Mouse (Mus musculus) forebrain, postnatal 0 days (tissue): ENCODE measurements at regions not wholly inside any gene's neighbourhood (a gene's known extent, or its start where the extent isn't known, plus 50 kb on each side); places are given as distances from the start of the nearest gene placed in this dataset.

Experiments
- ATAC-seq: fragments of 200-750 bp; cut with Nextera tagmentation; 2 replicates; pipeline ENCODE4 v1.8.0; 2017; ENCODE audit warnings: mild to moderate bottlenecking, moderate library complexity
- DNase-seq: peaks from one replicate; pipeline ENCODE4 v3.0.0-alpha.2; 2015
- H3K27ac ChIP-seq: fragments of 300-500 bp; sonication (generic); 2 replicates; pipeline ENCODE4 v1.5.1; 2014; ENCODE audit warnings: low read depth, mild to moderate bottlenecking, antibody characterized with exemption, low read length, moderate library complexity, mixed read lengths
- H3K27me3 ChIP-seq: fragments of 300-500 bp; sonication (generic); 2 replicates; pipeline ENCODE4 v1.6.1; 2014; ENCODE audit warnings: mild to moderate bottlenecking, low read length, mixed read lengths; ENCODE audit not compliant: insufficient read depth
- H3K36me3 ChIP-seq: fragments of 300-500 bp; sonication (generic); 2 replicates; pipeline ENCODE4 v1.6.1; 2014; ENCODE audit warnings: mild to moderate bottlenecking, moderate library complexity; ENCODE audit not compliant: insufficient read depth
- H3K4me1 ChIP-seq: fragments of 300-500 bp; sonication (generic); 2 replicates; pipeline ENCODE4 v1.6.1; 2014; ENCODE audit warnings: antibody characterized with exemption; ENCODE audit not compliant: insufficient read depth
- H3K4me2 ChIP-seq: fragments of 300-500 bp; sonication (generic); 2 replicates; pipeline ENCODE4 v1.6.1; 2014; ENCODE audit warnings: low read depth, mild to moderate bottlenecking, moderate library complexity
- H3K4me3 ChIP-seq: fragments of 300-500 bp; sonication (generic); 2 replicates; pipeline ENCODE4 v1.5.1; 2014; ENCODE audit warnings: low read depth, low read length, mixed read lengths
- H3K9ac ChIP-seq: fragments of 300-500 bp; sonication (generic); 2 replicates; pipeline ENCODE4 v1.6.1; 2014; ENCODE audit warnings: mild to moderate bottlenecking
- H3K9me3 ChIP-seq: fragments of 300-500 bp; sonication (generic); 2 replicates; pipeline ENCODE4 v1.6.1; 2016; ENCODE audit warnings: low read length
- CTCF ChIP-seq: sonication (generic); IDR thresholded peaks from 2 replicates; pipeline ENCODE4 v1.5.1; 2016; ENCODE audit warnings: antibody characterized with exemption, control low read depth, low read depth
- WGBS: fragments of 180-500 bp; shearing (Covaris S2); extraction: QIAGEN DNeasy Blood & Tissue Kit; methylation state at CpG from one replicate; pipeline ENCODE4 v1.1.7; 2014; 5-methylcytosine and 5-hydroxymethylcytosine counted together

- Histone ChIP-seq H3K9me3 (no peaks in the 10 kb centered on the region), H3K36me3 (no peaks in the 10 kb centered on the region), H3K27ac (no peak overlapping the region), H3K27me3 (no peaks in the 10 kb centered on the region), H3K4me2 (no peak overlapping the region), H3K4me1 (0 out of 2 replicates have a peak, but pooled peaks cover 3% of the 10 kb centered on the region), H3K9ac (no peak overlapping the region), H3K4me3 (no peak overlapping the region)
- 42% methylated on average over 6 of the region's 6 CpGs for WGBS
- ATAC-seq, result 0 out of 2 replicates have a peak, but pooled peaks have one; percentile 16
- DNase-seq, result no peak
- TF ChIP-seq CTCF, result no peak
These were observed 58.8 kb upstream of the Atl2 start for GRCm38 (mm10) chr17:79954624-79955244.

GRCm38 (mm10) chr17:79948591-79949475 is 52.9 kb upstream of the Atl2 start:
- peak overlapping the region; percentile 17 for H3K4me2 ChIP-seq
- 31% methylated on average over 11 of the region's 11 CpGs for WGBS
- peak; percentile 77 for ATAC-seq

More at GRCm38 (mm10) chr17:79948591-79949475, 52.9 kb upstream of the Atl2 start:
- peak; percentile 83 for DNase-seq
- Histone ChIP-seq H3K27ac (peak overlapping the region; percentile 80), H3K4me3 (no peak overlapping the region), H3K36me3 (no peaks in the 10 kb centered on the region), H3K9ac (no peak overlapping the region), H3K27me3 (no peaks in the 10 kb centered on the region), H3K9me3 (no peaks in the 10 kb centered on the region), H3K4me1 (peaks cover 15% of the 10 kb centered on the region; the same call in 1 of the 2 replicates)
- no peak for TF ChIP-seq CTCF
